Mouse (Mus musculus): ENCODE data around the gene Nhs. TPM values are rescaled to one million over a fixed set of nuclear protein-coding genes. Genes with fewer than 3 reads are reported as not detected.

Gene Nhs
- polyA plus RNA-seq (2012; rRNA removed), result 0.02 and 0.15 TPM in 2 replicates

DNA sequence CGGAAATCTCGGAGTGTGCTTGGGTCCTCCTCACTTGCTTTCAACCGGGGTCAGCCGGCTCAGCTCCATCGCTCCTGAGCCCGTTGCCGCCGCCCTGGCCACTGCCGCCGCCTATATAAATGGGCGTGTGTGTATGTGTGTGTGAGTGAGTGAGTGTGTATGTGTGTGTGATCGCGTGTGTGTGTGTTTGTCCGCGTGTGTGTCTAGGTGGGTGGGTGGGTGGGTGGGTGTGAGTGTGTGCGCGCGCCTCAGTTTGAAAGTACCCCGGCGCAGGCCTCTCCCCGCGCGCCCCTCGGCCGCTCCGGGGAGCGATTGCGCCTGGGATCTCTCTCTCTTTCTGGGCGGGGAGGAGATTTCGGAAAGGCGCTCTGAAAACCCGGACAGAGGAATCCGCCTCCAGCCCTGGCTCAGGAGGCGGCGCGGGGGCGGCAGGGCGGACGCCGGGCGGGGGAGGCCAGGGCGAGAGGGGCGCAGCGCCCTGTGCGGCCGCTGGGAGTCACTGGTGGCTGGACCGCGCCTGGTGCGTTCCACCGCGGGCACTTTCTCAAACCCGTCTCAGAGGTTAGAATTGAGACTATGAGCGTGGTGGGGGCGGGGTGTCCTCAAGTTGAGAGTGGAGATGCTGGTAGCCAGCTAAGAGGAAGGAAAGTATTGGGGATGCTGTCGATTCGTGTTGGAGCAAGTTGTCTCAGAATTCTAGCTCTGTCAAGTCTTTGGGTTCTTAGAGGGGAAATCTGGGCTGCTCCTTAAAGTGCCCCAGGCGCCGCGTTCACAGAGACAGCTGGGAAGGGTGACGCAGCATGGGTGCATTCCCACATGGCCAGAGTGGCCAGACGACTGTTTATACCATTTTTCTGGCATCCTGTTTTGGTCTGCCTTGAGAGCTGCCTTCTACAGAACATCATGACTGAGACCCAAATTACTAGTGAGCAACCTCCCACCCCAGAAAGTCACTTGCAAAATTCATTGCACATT is at the start of gene Nhs:
TSS of gene Nhs (minus strand) at position 94 of the 975 bp plus-strand sequence.

Measured in stomach, adult 2 months (tissue).